Comparison of ENCODE assay signal across 17 mouse cellular contexts in the genomic region with DNA sequence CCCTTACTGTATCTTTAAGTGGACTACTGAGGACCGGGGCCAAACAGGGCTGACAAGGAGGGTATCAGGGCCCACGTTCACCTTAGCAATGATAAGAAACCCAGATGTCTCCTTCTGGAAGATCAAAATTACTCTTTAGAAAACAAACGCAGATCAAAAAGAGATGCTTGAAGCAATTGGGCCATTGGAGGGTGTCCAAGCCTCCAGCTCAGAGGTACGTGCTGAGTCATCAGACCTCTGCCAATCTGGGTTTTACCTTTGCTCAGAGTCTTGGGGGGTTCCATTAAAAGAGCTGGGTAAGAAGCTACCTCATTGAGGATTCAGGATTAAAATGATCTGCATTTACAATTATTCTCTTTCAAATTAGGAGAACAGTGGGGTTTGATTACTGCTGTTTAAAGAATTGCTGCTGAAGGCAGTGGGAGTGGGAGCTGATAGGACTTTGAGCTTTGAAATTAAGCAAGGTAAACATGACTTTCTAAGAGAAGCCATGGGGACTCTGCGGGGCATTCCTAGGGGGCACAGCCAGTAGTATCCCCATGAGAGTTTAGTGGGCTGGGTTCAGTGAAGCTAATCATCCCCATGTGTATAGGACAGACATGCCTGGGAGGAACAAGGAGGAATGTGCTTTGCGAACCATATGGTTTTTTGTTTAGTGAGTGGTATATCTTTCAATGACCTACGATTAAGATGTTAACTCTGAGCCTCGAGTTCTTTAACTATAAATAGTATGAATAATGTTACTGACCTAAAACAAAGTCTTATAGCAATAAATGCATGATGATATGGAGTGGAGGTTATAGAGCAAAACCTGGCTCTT.
DNase-seq lines count a peak whose midpoint lies in the region; ATAC-seq and TF ChIP-seq lines count a peak whose summit lies in the region.
"Had no signal": no experiment of that assay in that cellular context is flagged by ENCODE, and none has a peak within 500 bp of the region (broad histone marks: within the 10 kb centered on the region; RNA-seq: fewer than 3 reads in every experiment).

No protein-coding gene starts in this region.

- no peaks in the 10 kb centered on the region for H3K9me3 ChIP-seq in MEL (replicated peaks; ENCODE audit: insufficient read depth, low read length)
- H3K9me3 ChIP-seq in kidney, embryonic 14.5 days (ENCODE audit: control insufficient read depth, low read length), result no peaks in the 10 kb centered on the region
- H3K9me3 ChIP-seq in hindbrain, embryonic 14.5 days (ENCODE audit: control insufficient read depth, low read length), result no peaks in the 10 kb centered on the region
- H3K9me3 ChIP-seq: embryonic facial prominence, embryonic 13.5 days; forebrain, embryonic 12.5 days; midbrain, embryonic 10.5 days had no signal

- peaks cover 0 to 62% of the 10 kb centered on the region in 2 experiments; a peak in 2 of 4 replicates for H3K36me3 ChIP-seq in MEL (ENCODE audit: control insufficient read depth in 1 of 2, insufficient read depth in 2 of 2, low read length in 2 of 2)
- H3K36me3 ChIP-seq in kidney, embryonic 14.5 days (ENCODE audit: control insufficient read depth, insufficient read depth, low read length), result no peaks in the 10 kb centered on the region
- no peaks in the 10 kb centered on the region for H3K36me3 ChIP-seq in hindbrain, embryonic 14.5 days (replicated peaks; ENCODE audit: control insufficient read depth, insufficient read depth)
- H3K36me3 ChIP-seq: embryonic facial prominence, embryonic 13.5 days; forebrain, embryonic 12.5 days; midbrain, embryonic 10.5 days had no signal

- TF ChIP-seq EP300 in MEL (IDR thresholded peaks at IDR 0.05; ENCODE audit: low read depth in 1 of 2, low read length in 2 of 2), result no peak

- DNase-seq in adrenal gland, postnatal 36 days, result peak; percentile 43 to 61
- no peak for DNase-seq in adrenal gland, adult 18-20 months (ENCODE audit: low spot score in 2 of 2)
- DNase-seq in 3T3-L1 (ENCODE audit: low read depth, low spot score) (peak; percentile 68), MEL (ENCODE audit: low read depth, low spot score) (no peak)
- no peak for DNase-seq in neural tube, embryonic 10.5 days (ENCODE audit: extremely low spot score, low spot score)
- DNase-seq in hindbrain, embryonic 14.5 days (ENCODE audit: low spot score), result no peak
- DNase-seq in T-cell, adult 2 months (ENCODE audit: low spot score), result no peak
- DNase-seq: gastrocnemius, postnatal 36 days; heart, postnatal 4 days; lung, adult 18-20 months; lung, postnatal 36 days; thymus, postnatal 4 days had no signal

- peaks cover 31 to 48% of the 10 kb centered on the region in 2 experiments for H3K4me1 ChIP-seq in MEL (ENCODE audit: control insufficient read depth in 1 of 2, insufficient read depth in 2 of 2, low read length in 2 of 2)
- H3K4me1 ChIP-seq in kidney, embryonic 14.5 days (ENCODE audit: control insufficient read depth, insufficient read depth, low read length), result peaks cover 12% of the 10 kb centered on the region
- no peaks in the 10 kb centered on the region for H3K4me1 ChIP-seq in hindbrain, embryonic 14.5 days (replicated peaks; ENCODE audit: control insufficient read depth, insufficient read depth, low read length)

- no peak overlapping the region for H3K4me3 ChIP-seq in MEL (ENCODE audit: control insufficient read depth in 1 of 2, insufficient read depth in 1 of 2, low read depth in 2 of 2, low read length in 2 of 2)
- H3K4me3 ChIP-seq in kidney, embryonic 14.5 days (ENCODE audit: low read length), result no peak overlapping the region
- no peak overlapping the region for H3K4me3 ChIP-seq in hindbrain, embryonic 14.5 days (replicated peaks; ENCODE audit: low read length)
- H3K4me3 ChIP-seq: embryonic facial prominence, embryonic 13.5 days; forebrain, embryonic 12.5 days; midbrain, embryonic 10.5 days had no signal

- WGBS in kidney, embryonic 14.5 days, result 48% methylated on average over 8 of the region's 8 CpGs
- 64% methylated on average over 8 of the region's 8 CpGs for WGBS in hindbrain, embryonic 14.5 days

- ATAC-seq in kidney, embryonic 14.5 days (ENCODE audit: low FRiP score, low TSS enrichment), result peak; percentile 45; the same call in 1 of the 2 replicates
- ATAC-seq in hindbrain, embryonic 14.5 days (ENCODE audit: low FRiP score), result no peak

- no peak overlapping the region for H3K9ac ChIP-seq in MEL (ENCODE audit: control insufficient read depth, low read depth, low read length, poor library complexity, severe bottlenecking)
- H3K9ac ChIP-seq in kidney, embryonic 14.5 days (ENCODE audit: low read depth, low read length), result no peak overlapping the region
- H3K9ac ChIP-seq in hindbrain, embryonic 14.5 days, result no peak overlapping the region
- H3K9ac ChIP-seq: embryonic facial prominence, embryonic 13.5 days; forebrain, embryonic 12.5 days had no signal

- no peak for TF ChIP-seq CTCF in MEL (IDR thresholded peaks at IDR 0.05 in 2 of 3, conservative IDR thresholded peaks at IDR 0.05 in 1 of 3; ENCODE audit: control insufficient read depth in 1 of 3, insufficient read depth in 1 of 3, low read depth in 2 of 3, low read length in 3 of 3, poor library complexity in 1 of 3, severe bottlenecking in 1 of 3)

- TF ChIP-seq RAD21 in MEL (IDR thresholded peaks at IDR 0.05; ENCODE audit: low read depth, low read length), result no peak

- no peak for TF ChIP-seq POLR2A in MEL (IDR thresholded peaks at IDR 0.05; ENCODE audit: control insufficient read depth in 1 of 2, insufficient read depth in 1 of 2, low read depth in 1 of 2, low read length in 2 of 2, poor library complexity in 1 of 2)

- H3K4me2 ChIP-seq in kidney, embryonic 14.5 days (replicated peaks; ENCODE audit: low read depth, low read length), result no peak overlapping the region
- H3K4me2 ChIP-seq in hindbrain, embryonic 14.5 days (replicated peaks), result no peak overlapping the region
- H3K4me2 ChIP-seq: embryonic facial prominence, embryonic 13.5 days; forebrain, embryonic 12.5 days; heart, embryonic 11.5 days had no signal

- 0 out of 2 replicates have a peak overlapping the region, but pooled peaks have one; percentile 4 for H3K27ac ChIP-seq in MEL (ENCODE audit: control insufficient read depth, low read depth, low read length)
- H3K27ac ChIP-seq in kidney, embryonic 14.5 days (ENCODE audit: low read depth, low read length), result 0 out of 2 replicates have a peak overlapping the region, but pooled peaks have one; percentile 37
- no peak overlapping the region for H3K27ac ChIP-seq in hindbrain, embryonic 14.5 days
- H3K27ac ChIP-seq: embryonic facial prominence, embryonic 13.5 days; forebrain, embryonic 12.5 days; midbrain, embryonic 10.5 days had no signal

- H3K27me3 ChIP-seq in MEL (ENCODE audit: control insufficient read depth in 1 of 2, insufficient read depth in 2 of 2, low read length in 2 of 2), result no peaks in the 10 kb centered on the region
- H3K27me3 ChIP-seq in kidney, embryonic 14.5 days (ENCODE audit: control insufficient read depth, insufficient read depth, low read length), result no peaks in the 10 kb centered on the region
- H3K27me3 ChIP-seq in hindbrain, embryonic 14.5 days (ENCODE audit: control insufficient read depth, insufficient read depth, low read length), result no peaks in the 10 kb centered on the region
- H3K27me3 ChIP-seq: embryonic facial prominence, embryonic 13.5 days; forebrain, embryonic 12.5 days had no signal

- H3K79me2 ChIP-seq in MEL (ENCODE audit: control insufficient read depth, insufficient read depth, low read length, poor library complexity), result no peaks in the 10 kb centered on the region; the same call in 1 of the 2 replicates

TF ChIP-seq in MEL, 35 proteins besides CTCF, POLR2A, EP300 and RAD21:
- TF ChIP-seq ETS1 (IDR thresholded peaks at IDR 0.05; ENCODE audit: low read depth, low read length) (no peak), MAFK (IDR thresholded peaks at IDR 0.05; ENCODE audit: borderline replicate concordance, low read depth, low read length) (0 out of 2 replicates have a peak, but pooled peaks have one; percentile 6), NRF1 (IDR thresholded peaks at IDR 0.05; ENCODE audit: insufficient read depth, low read depth, low read length, poor library complexity, severe bottlenecking) (no peak), ZC3H11A (IDR thresholded peaks at IDR 0.05; ENCODE audit: low read depth, low read length) (no peak)

Comparison
In these comparisons a context has a peak if more than half of its experiments do, and no peak if none do; other contexts are left out.
1. DNase-seq: peak in adrenal gland, postnatal 36 days (2 of 2) and 3T3-L1 (single experiment); none in adrenal gland, adult 18-20 months (0 of 2), MEL (single experiment), neural tube, embryonic 10.5 days (single experiment), hindbrain, embryonic 14.5 days (single experiment) and T-cell, adult 2 months (single experiment).